Mouse (Mus musculus) stomach, postnatal 0 days (tissue): ENCODE measurements around the gene Tuft1.
"Not testable (repeated sequence)": the region's sequence is repeated elsewhere in the genome, so short reads cannot be mapped to it uniquely, and the experiment has no call there.

ENCODE experiments used
- CTCF ChIP-seq: IDR thresholded peaks from 2 replicates; pipeline ENCODE4 v1.5.1; 2016; ENCODE audit warnings: antibody characterized with exemption, low read depth, mild to moderate bottlenecking, moderate library complexity
- EP300 ChIP-seq: optimal IDR thresholded peaks from 2 replicates; pipeline ENCODE3; 2016; ENCODE audit warnings: antibody characterized with exemption

DNA sequence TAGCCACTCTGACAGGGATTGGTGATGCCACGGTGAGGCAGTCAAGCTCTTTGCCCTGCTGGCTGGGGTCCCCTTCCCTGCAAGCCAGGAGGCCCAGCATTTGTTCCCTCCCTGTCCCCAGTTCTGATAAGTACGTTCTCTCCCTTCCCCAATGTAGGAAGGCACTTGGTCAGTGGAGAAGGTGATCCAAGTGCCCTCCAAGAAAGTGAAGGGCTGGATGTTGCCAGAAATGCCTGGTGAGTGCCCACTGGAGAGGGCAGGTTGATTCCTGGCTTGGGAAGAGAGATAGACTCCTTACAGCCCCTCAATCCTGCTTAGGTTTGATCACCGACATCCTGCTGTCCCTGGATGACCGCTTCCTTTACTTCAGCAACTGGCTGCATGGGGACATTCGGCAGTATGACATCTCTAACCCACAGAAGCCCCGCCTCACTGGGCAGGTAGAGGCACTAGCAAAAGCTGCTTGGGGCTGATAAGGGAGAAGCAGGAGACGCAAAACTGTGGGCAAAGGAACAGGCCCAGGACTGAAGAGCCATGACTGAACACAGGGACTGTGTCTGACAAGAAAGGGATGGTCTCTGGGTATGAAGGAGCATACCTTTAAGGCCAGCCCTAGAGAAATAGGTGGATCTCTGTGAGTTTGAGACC is 43.6 kb upstream of the Tuft1 start:
- not testable (repeated sequence) for TF ChIP-seq CTCF, EP300
